Mouse (Mus musculus) MEL (cell line): ENCODE results near the gene Ppif. TPM values are rescaled to one million over a fixed set of nuclear protein-coding genes. Genes with fewer than 3 reads are reported as not detected.

Experiments used
- DNase-seq: peaks from one replicate; pipeline ENCODE4 v3.0.0; 2011; ENCODE audit warnings: low read depth, low spot score
- H3K27ac ChIP-seq: 2 replicates; pipeline ENCODE4 v1.5.1; 2012; ENCODE audit warnings: low read depth, mild to moderate bottlenecking, control low read depth, low read length, moderate library complexity; ENCODE audit not compliant: control insufficient read depth
- H3K27me3 ChIP-seq, 2 experiments: fragments of 150-350 bp in 1 of 2; sonication (generic) in 1 of 2; 2 replicates each; pipeline ENCODE4 v1.6.1; 2012; ENCODE audit warnings: low read length in 2 of 2, mild to moderate bottlenecking in 2 of 2, improper control_type of control experiment in 1 of 2, moderate library complexity in 1 of 2; ENCODE audit not compliant: insufficient read depth in 2 of 2, control insufficient read depth in 1 of 2
- H3K36me3 ChIP-seq, 2 experiments: 2 replicates each; pipeline ENCODE4 v1.6.1; 2012 to 2014; ENCODE audit warnings: low read length in 2 of 2, improper control_type of control experiment in 1 of 2, inconsistent platforms in 1 of 2, mild to moderate bottlenecking in 1 of 2; ENCODE audit not compliant: insufficient read depth in 2 of 2, control insufficient read depth in 1 of 2
- H3K4me1 ChIP-seq, 2 experiments: fragments of 150-350 bp in 1 of 2; sonication (generic) in 1 of 2; 2 replicates each; pipeline ENCODE4 v1.6.1; 2012; ENCODE audit warnings: low read length in 2 of 2, improper control_type of control experiment in 1 of 2, mild to moderate bottlenecking in 1 of 2; ENCODE audit not compliant: insufficient read depth in 2 of 2, control insufficient read depth in 1 of 2
- H3K4me3 ChIP-seq, 2 experiments: fragments of 150-350 bp in 1 of 2; sonication (generic) in 1 of 2; 2 replicates each; pipeline ENCODE4 v1.5.1; 2012; ENCODE audit warnings: low read depth in 2 of 2, low read length in 2 of 2, mild to moderate bottlenecking in 2 of 2, moderate library complexity in 2 of 2, control low read depth in 1 of 2, improper control_type of control experiment in 1 of 2; ENCODE audit not compliant: control insufficient read depth in 1 of 2, insufficient read depth in 1 of 2
- H3K79me2 ChIP-seq: 2 replicates; pipeline ENCODE4 v1.6.1; 2012; ENCODE audit warnings: mild to moderate bottlenecking, low read length, moderate library complexity; ENCODE audit not compliant: control insufficient read depth, poor library complexity, insufficient read depth
- H3K9ac ChIP-seq: 2 replicates; pipeline ENCODE4 v1.6.1; 2012; ENCODE audit warnings: low read depth, mild to moderate bottlenecking, control low read depth, low read length, moderate library complexity; ENCODE audit not compliant: control insufficient read depth, poor library complexity, severe bottlenecking
- H3K9me3 ChIP-seq: fragments of 150-350 bp; sonication (generic); replicated peaks from 2 replicates; pipeline ENCODE4 v1.6.1; 2012; ENCODE audit warnings: mild to moderate bottlenecking, low read length, improper control_type of control experiment, moderate library complexity; ENCODE audit not compliant: insufficient read depth
- CHD1 ChIP-seq: IDR thresholded peaks from 2 replicates; pipeline ENCODE4 v1.6.1; 2012; ENCODE audit warnings: low read depth, mild to moderate bottlenecking, inconsistent platforms, low read length, improper control_type of control experiment
- CHD2 ChIP-seq: IDR thresholded peaks from 2 replicates; pipeline ENCODE4 v1.6.1; 2011; ENCODE audit warnings: low read length, improper control_type of control experiment
- EP300 ChIP-seq, 2 experiments: IDR thresholded peaks; 2 replicates each; pipeline ENCODE4 v1.6.1; 2011; ENCODE audit warnings: improper control_type of control experiment in 2 of 2, low read length in 2 of 2, low read depth in 1 of 2, mild to moderate bottlenecking in 1 of 2
- ETS1 ChIP-seq: IDR thresholded peaks from 2 replicates; pipeline ENCODE4 v1.6.1; 2012; ENCODE audit warnings: low read depth, mild to moderate bottlenecking, inconsistent platforms, low read length, improper control_type of control experiment, moderate library complexity
- GATA1 ChIP-seq: IDR thresholded peaks from 2 replicates; pipeline ENCODE4 v1.6.1; 2011; ENCODE audit warnings: low read depth, low read length, improper control_type of control experiment
- MAZ ChIP-seq: IDR thresholded peaks from 2 replicates; pipeline ENCODE4 v1.6.1; 2012; ENCODE audit warnings: low read depth, mild to moderate bottlenecking, inconsistent platforms, low read length, improper control_type of control experiment
- MXI1 ChIP-seq: IDR thresholded peaks from 2 replicates; pipeline ENCODE4 v1.6.1; 2011; ENCODE audit warnings: mild to moderate bottlenecking, low read depth, low read length, improper control_type of control experiment
- MYB ChIP-seq: IDR thresholded peaks from 2 replicates; pipeline ENCODE4 v1.6.1; 2011; ENCODE audit warnings: mild to moderate bottlenecking, low read depth, low read length, improper control_type of control experiment
- NRF1 ChIP-seq: IDR thresholded peaks from 2 replicates; pipeline ENCODE4 v1.6.1; 2014; ENCODE audit warnings: low read depth, mild to moderate bottlenecking, inconsistent platforms, low read length, improper control_type of control experiment, moderate library complexity; ENCODE audit not compliant: poor library complexity, insufficient read depth, severe bottlenecking
- POLR2A ChIP-seq, 2 experiments: IDR thresholded peaks; 2 replicates each; pipeline ENCODE4 v1.6.1; 2011 to 2012; ENCODE audit warnings: low read length in 2 of 2, mild to moderate bottlenecking in 2 of 2, control low read depth in 1 of 2, improper control_type of control experiment in 1 of 2, low read depth in 1 of 2, moderate library complexity in 1 of 2; ENCODE audit not compliant: control insufficient read depth in 1 of 2, insufficient read depth in 1 of 2, poor library complexity in 1 of 2
- POLR2AphosphoS5 ChIP-seq: IDR thresholded peaks from 2 replicates; pipeline ENCODE4 v1.6.1; 2012; ENCODE audit warnings: low read depth, borderline replicate concordance, mild to moderate bottlenecking, inconsistent platforms, low read length, moderate library complexity, mixed read lengths
- RCOR1 ChIP-seq: IDR thresholded peaks from 2 replicates; pipeline ENCODE4 v1.6.1; 2012; ENCODE audit warnings: low read depth, mild to moderate bottlenecking, inconsistent platforms, low read length, improper control_type of control experiment
- TCF12 ChIP-seq: IDR thresholded peaks from 2 replicates; pipeline ENCODE4 v1.6.1; 2014; ENCODE audit warnings: low read depth, mild to moderate bottlenecking, inconsistent platforms, low read length, improper control_type of control experiment, moderate library complexity
- USF2 ChIP-seq, 2 experiments: IDR thresholded peaks; 2 replicates each; pipeline ENCODE4 v1.6.1; 2011 to 2012; ENCODE audit warnings: improper control_type of control experiment in 2 of 2, low read length in 2 of 2, borderline replicate concordance in 1 of 2, inconsistent platforms in 1 of 2, low read depth in 1 of 2, mild to moderate bottlenecking in 1 of 2; ENCODE audit not compliant: insufficient read depth in 1 of 2
- polyA plus RNA-seq, 2 experiments: library from polyadenylated mRNA; stranded (reverse) in 1 of 2; unstranded in 1 of 2; fragments of >175 nt in 1 of 2; fragments of >200 nt in 1 of 2; gene quantifications; 2 replicates each; pipeline versions ENCODE4 v1.2.1 to v1.2.4; 2012; ENCODE audit warnings: low replicate concordance in 2 of 2, low read depth in 1 of 2; ENCODE audit not compliant: insufficient read length in 2 of 2, insufficient read depth in 1 of 2, missing spikeins in 1 of 2
- total RNA-seq: library from RNA; depleted of rRNA; stranded (reverse); fragments of 300-350 nt; gene quantifications from 2 replicates; pipeline ENCODE4 v1.2.3, GENCODE M21; 2012

Ppif gene
- total and polyA plus RNA-seq, 3 experiments: 71.0 to 128 (median 127) TPM

- H3K36me3 ChIP-seq: no peaks in the 10 kb centered on the region
- TF ChIP-seq MYB (no peak), TCF12 (no peak), POLR2AphosphoS5 (no peak)
- H3K27me3 ChIP-seq: no peaks in the 10 kb centered on the region
- no peak overlapping the region for H3K27ac ChIP-seq
- H3K79me2 ChIP-seq: no peaks in the 10 kb centered on the region
- no peak for DNase-seq
- no peaks in the 10 kb centered on the region for H3K4me1 ChIP-seq
- H3K4me3 ChIP-seq: no peak overlapping the region
- no peak overlapping the region for H3K9ac ChIP-seq
- H3K9me3 ChIP-seq: no peaks in the 10 kb centered on the region
Measured at GRCm38 (mm10) chr14:25660661-25661060, 33.3 kb upstream of the Ppif start.

DNA sequence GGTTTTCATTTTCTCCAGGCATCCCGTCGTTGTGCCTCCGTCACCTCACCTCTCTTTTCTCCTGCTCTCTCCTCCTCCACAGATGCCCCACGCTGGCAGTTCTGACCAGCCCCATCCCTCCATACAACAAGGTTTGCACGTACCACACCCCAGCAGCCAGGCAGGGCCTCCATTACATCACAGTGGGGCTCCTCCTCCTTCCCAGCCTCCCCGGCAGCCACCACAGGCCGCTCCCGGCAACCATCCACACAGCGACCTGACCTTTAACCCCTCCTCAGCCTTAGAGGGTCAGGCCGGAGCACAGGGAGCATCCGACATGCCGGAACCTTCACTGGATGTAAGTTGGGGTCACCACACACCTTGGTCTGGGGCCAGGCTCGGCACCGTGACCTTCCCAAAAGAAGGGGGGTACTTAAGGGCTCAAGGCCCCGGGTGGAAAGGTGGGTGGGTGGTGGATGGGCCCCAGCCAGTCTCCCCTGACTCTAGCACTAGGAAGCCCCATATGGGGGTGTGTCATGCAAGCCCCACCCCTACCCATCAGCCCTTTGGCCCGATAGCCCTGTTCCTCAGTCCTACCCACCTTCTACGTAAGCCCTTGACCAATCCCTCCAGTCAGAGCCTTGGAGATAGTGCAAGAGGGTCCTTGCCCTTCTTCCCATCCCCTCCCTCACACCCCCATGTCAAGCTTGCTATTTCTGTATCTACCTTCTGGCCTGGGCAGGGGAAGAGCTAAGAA, 32.6 kb upstream of the Ppif start:
- Histone ChIP-seq H3K9ac (no peak overlapping the region), H3K36me3 (no peaks in the 10 kb centered on the region), H3K9me3 (no peaks in the 10 kb centered on the region), H3K4me1 (no peaks in the 10 kb centered on the region), H3K27ac (no peak overlapping the region), H3K27me3 (no peaks in the 10 kb centered on the region), H3K4me3 (no peak overlapping the region), H3K79me2 (no peaks in the 10 kb centered on the region)
- TF ChIP-seq NRF1 (no peak), POLR2A (IDR thresholded peaks at IDR 0.05; ENCODE audit: control insufficient read depth in 1 of 2, insufficient read depth in 1 of 2, low read depth in 1 of 2, low read length in 2 of 2, poor library complexity in 1 of 2) (0 out of 4 replicates have a peak, but pooled peaks of 1 of the 2 experiments have one; percentile 11)
- no peak for DNase-seq

DNA sequence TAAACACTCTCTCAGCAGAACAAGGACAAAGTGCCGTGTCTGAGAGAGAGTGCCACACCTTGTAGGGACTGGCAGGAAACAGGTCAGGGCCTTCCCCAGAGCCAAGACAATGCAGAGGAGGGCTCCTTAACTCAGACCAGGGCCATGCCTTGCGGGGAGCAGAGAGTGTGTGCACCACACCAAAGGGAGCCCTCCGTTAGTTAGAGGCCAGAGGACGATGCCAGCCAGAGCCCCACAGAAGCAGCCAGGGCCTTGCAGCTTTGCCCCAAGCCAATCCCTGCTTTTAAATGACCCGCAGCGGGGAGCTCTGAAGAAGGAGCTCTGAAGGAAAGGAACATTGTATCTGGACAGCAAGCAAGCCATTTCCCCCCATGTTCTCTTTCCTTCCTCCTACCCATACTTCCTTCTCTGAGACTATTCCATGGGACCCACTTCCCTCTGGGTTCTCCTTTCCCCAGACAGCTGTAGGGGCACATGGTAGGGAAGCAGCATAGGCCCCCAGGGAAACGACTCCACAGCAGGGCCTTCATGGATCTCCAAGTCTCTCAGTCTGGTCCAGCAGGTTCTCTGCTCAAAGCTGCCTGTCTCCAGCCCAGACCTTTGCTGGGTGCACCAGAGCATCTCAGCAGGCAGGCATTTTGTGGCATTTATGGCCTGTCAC, 30.2 kb upstream of the Ppif start:
- Histone ChIP-seq H3K27ac (no peak overlapping the region), H3K36me3 (peaks cover 0 to 4% of the 10 kb centered on the region in 2 experiments; a peak in 2 of 4 replicates), H3K9ac (no peak overlapping the region), H3K4me3 (no peak overlapping the region), H3K4me1 (peaks cover 3 to 12% of the 10 kb centered on the region in 2 experiments), H3K79me2 (no peaks in the 10 kb centered on the region), H3K27me3 (no peaks in the 10 kb centered on the region), H3K9me3 (no peaks in the 10 kb centered on the region)
- DNase-seq: no peak
- no peak for TF ChIP-seq EP300 (IDR thresholded peaks at IDR 0.05; ENCODE audit: low read depth in 1 of 2, low read length in 2 of 2)
- no peak for TF ChIP-seq ETS1
- no peak for TF ChIP-seq RCOR1
- TF ChIP-seq CHD2: no peak
- TF ChIP-seq USF2 (IDR thresholded peaks at IDR 0.05; ENCODE audit: borderline replicate concordance in 1 of 2, insufficient read depth in 1 of 2, low read depth in 1 of 2, low read length in 2 of 2): no peak
- TF ChIP-seq MAZ: no peak
- TF ChIP-seq CHD1: no peak
- no peak for TF ChIP-seq MXI1
- TF ChIP-seq NRF1: no peak
- no peak for TF ChIP-seq GATA1
